Mouse (Mus musculus): ENCODE measurements around the gene Cdc45. TPM values are rescaled to one million over a fixed set of nuclear protein-coding genes. Genes with fewer than 3 reads are reported as not detected.
A peak's percentile ranks its signal among the peaks of the same experiment; 100 is the strongest.

Cdc45 gene
- polyA plus RNA-seq, 1 experiment from 2014 or later: 33.4 TPM

- H3K4me1 ChIP-seq (ENCODE audit: control insufficient read depth, insufficient read depth, low read length): peaks cover 4% of the 10 kb centered on the region; the same call in 1 of the 2 replicates
- no peak overlapping the region for H3K4me2 ChIP-seq (ENCODE audit: low read depth, low read length)
- H3K4me3 ChIP-seq (ENCODE audit: low read length): no peak overlapping the region
- no peaks in the 10 kb centered on the region for H3K9me3 ChIP-seq (ENCODE audit: control insufficient read depth, low read length)
- peaks cover 9% of the 10 kb centered on the region for H3K36me3 ChIP-seq (ENCODE audit: control insufficient read depth, insufficient read depth, low read length)
- no peak for ATAC-seq
- H3K27ac ChIP-seq (ENCODE audit: low read length): no peak overlapping the region
- WGBS: 74% methylated on average over 2 of the region's 2 CpGs
- H3K27me3 ChIP-seq (replicated peaks; ENCODE audit: control insufficient read depth, insufficient read depth, low read length): no peaks in the 10 kb centered on the region
- H3K9ac ChIP-seq (ENCODE audit: low read depth, low read length): no peak overlapping the region
Observed at GRCm38 (mm10) chr16:18833486-18833885, 21.7 kb upstream of the Cdc45 start.

- Histone ChIP-seq H3K9me3 (ENCODE audit: control insufficient read depth, low read length) (no peaks in the 10 kb centered on the region), H3K4me1 (ENCODE audit: control insufficient read depth, insufficient read depth, low read length) (no peaks in the 10 kb centered on the region), H3K4me3 (ENCODE audit: low read length) (no peak overlapping the region), H3K27ac (ENCODE audit: low read length) (no peak overlapping the region), H3K27me3 (replicated peaks; ENCODE audit: control insufficient read depth, insufficient read depth, low read length) (no peaks in the 10 kb centered on the region), H3K9ac (ENCODE audit: low read depth, low read length) (no peak overlapping the region), H3K4me2 (ENCODE audit: low read depth, low read length) (no peak overlapping the region), H3K36me3 (ENCODE audit: control insufficient read depth, insufficient read depth, low read length) (peaks cover 20% of the 10 kb centered on the region)
- ATAC-seq: no peak
- WGBS: 85% methylated on average over 6 of the region's 6 CpGs
Observed at GRCm38 (mm10) chr16:18829102-18829501, 17.3 kb upstream of the Cdc45 start.

- Histone ChIP-seq H3K9ac (ENCODE audit: low read depth, low read length) (no peak overlapping the region), H3K9me3 (ENCODE audit: control insufficient read depth, low read length) (no peaks in the 10 kb centered on the region), H3K4me3 (ENCODE audit: low read length) (no peak overlapping the region), H3K4me1 (ENCODE audit: control insufficient read depth, insufficient read depth, low read length) (no peaks in the 10 kb centered on the region), H3K36me3 (ENCODE audit: control insufficient read depth, insufficient read depth, low read length) (peaks cover 16% of the 10 kb centered on the region), H3K4me2 (ENCODE audit: low read depth, low read length) (no peak overlapping the region), H3K27ac (ENCODE audit: low read length) (no peak overlapping the region), H3K27me3 (replicated peaks; ENCODE audit: control insufficient read depth, insufficient read depth, low read length) (no peaks in the 10 kb centered on the region)
- 90% methylated on average over 3 of the region's 3 CpGs for WGBS
- ATAC-seq: no peak
Observed at GRCm38 (mm10) chr16:18828630-18829029, 16.8 kb upstream of the Cdc45 start.

- peaks cover 44% of the 10 kb centered on the region for H3K36me3 ChIP-seq (ENCODE audit: control insufficient read depth, insufficient read depth, low read length)
- H3K4me1 ChIP-seq (ENCODE audit: control insufficient read depth, insufficient read depth, low read length): no peaks in the 10 kb centered on the region
- no peaks in the 10 kb centered on the region for H3K27me3 ChIP-seq (replicated peaks; ENCODE audit: control insufficient read depth, insufficient read depth, low read length)
- no peak for ATAC-seq
- H3K9me3 ChIP-seq (ENCODE audit: control insufficient read depth, low read length): no peaks in the 10 kb centered on the region
- no peak overlapping the region for H3K27ac ChIP-seq (ENCODE audit: low read length)
- WGBS: 80% methylated on average over 4 of the region's 4 CpGs
- no peak overlapping the region for H3K4me2 ChIP-seq (ENCODE audit: low read depth, low read length)
- H3K4me3 ChIP-seq (ENCODE audit: low read length): no peak overlapping the region
- no peak overlapping the region for H3K9ac ChIP-seq (ENCODE audit: low read depth, low read length)
Observed at GRCm38 (mm10) chr16:18822925-18823324, 11.1 kb upstream of the Cdc45 start.

GRCm38 (mm10) chr16:18822356-18822755 is 10.6 kb upstream of the Cdc45 start:
- no peak overlapping the region for H3K27ac ChIP-seq (ENCODE audit: low read length)
- no peak overlapping the region for H3K4me3 ChIP-seq (ENCODE audit: low read length)
- no peaks in the 10 kb centered on the region for H3K27me3 ChIP-seq (replicated peaks; ENCODE audit: control insufficient read depth, insufficient read depth, low read length)
- H3K9me3 ChIP-seq (ENCODE audit: control insufficient read depth, low read length): no peaks in the 10 kb centered on the region
- ATAC-seq: no peak
- WGBS: 77% methylated on average over 1 of the region's 1 CpGs
- peaks cover 45% of the 10 kb centered on the region for H3K36me3 ChIP-seq (ENCODE audit: control insufficient read depth, insufficient read depth, low read length)
- H3K4me1 ChIP-seq (ENCODE audit: control insufficient read depth, insufficient read depth, low read length): no peaks in the 10 kb centered on the region
- H3K4me2 ChIP-seq (ENCODE audit: low read depth, low read length): no peak overlapping the region
- no peak overlapping the region for H3K9ac ChIP-seq (ENCODE audit: low read depth, low read length)

DNA sequence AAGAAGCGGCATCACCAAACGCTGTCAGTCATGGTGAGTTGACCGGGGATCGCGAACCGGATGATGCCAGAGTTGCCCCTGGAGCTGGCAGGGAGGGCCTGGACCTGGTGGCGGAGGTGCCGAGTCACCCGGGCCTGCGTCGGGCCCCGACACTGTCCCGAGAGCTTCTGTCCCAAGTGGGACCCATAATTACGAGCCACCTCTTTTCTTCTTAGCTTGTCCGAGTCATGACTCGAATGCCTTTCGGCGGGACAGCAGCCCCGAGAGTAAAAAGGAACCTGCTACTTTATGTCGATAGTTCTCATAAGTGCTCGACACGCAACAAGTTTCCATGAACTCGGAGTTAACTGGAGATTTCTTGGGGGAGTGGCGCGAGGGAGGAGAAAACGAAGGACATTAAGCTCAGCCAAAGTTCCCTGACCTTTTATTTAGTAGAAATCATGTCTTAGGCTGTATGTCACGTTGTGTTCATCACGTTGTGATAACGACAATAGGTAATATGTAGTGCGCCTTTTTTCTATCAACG is 661 bp upstream of the Cdc45 start:
- H3K27ac ChIP-seq (ENCODE audit: low read length): peak overlapping the region; percentile 73; the same call in 1 of the 2 replicates
- H3K4me1 ChIP-seq (ENCODE audit: control insufficient read depth, insufficient read depth, low read length): peaks cover 11% of the 10 kb centered on the region
- peak; percentile 45 for ATAC-seq
- no peaks in the 10 kb centered on the region for H3K9me3 ChIP-seq (ENCODE audit: control insufficient read depth, low read length)
- WGBS: 1% methylated on average over 31 of the region's 31 CpGs
- peak overlapping the region; percentile 70 for H3K4me3 ChIP-seq (ENCODE audit: low read length)
- H3K27me3 ChIP-seq (replicated peaks; ENCODE audit: control insufficient read depth, insufficient read depth, low read length): no peaks in the 10 kb centered on the region
- H3K9ac ChIP-seq (ENCODE audit: low read depth, low read length): peak overlapping the region; percentile 79
- H3K36me3 ChIP-seq (ENCODE audit: control insufficient read depth, insufficient read depth, low read length): peaks cover 4% of the 10 kb centered on the region; the same call in 1 of the 2 replicates
- H3K4me2 ChIP-seq (ENCODE audit: low read depth, low read length): peak overlapping the region; percentile 70

- Histone ChIP-seq H3K9me3 (ENCODE audit: control insufficient read depth, low read length) (no peaks in the 10 kb centered on the region), H3K27ac (ENCODE audit: low read length) (peak overlapping the region; percentile 45), H3K9ac (ENCODE audit: low read depth, low read length) (peak overlapping the region; percentile 70), H3K4me3 (ENCODE audit: low read length) (peak overlapping the region; percentile 70), H3K4me2 (ENCODE audit: low read depth, low read length) (peak overlapping the region; percentile 93), H3K36me3 (ENCODE audit: control insufficient read depth, insufficient read depth, low read length) (peaks cover 4% of the 10 kb centered on the region; the same call in 1 of the 2 replicates), H3K27me3 (replicated peaks; ENCODE audit: control insufficient read depth, insufficient read depth, low read length) (no peaks in the 10 kb centered on the region), H3K4me1 (ENCODE audit: control insufficient read depth, insufficient read depth, low read length) (peaks cover 11% of the 10 kb centered on the region)
- WGBS: 6% methylated on average over 5 of the region's 5 CpGs
- peak; percentile 31 for ATAC-seq
Observed at GRCm38 (mm10) chr16:18811032-18811431, 755 bp downstream of the Cdc45 start.

GRCm38 (mm10) chr16:18809001-18809400 is 2.8 kb downstream of the Cdc45 start:
- H3K27ac ChIP-seq (ENCODE audit: low read length): no peak overlapping the region
- no peaks in the 10 kb centered on the region for H3K27me3 ChIP-seq (replicated peaks; ENCODE audit: control insufficient read depth, insufficient read depth, low read length)
- peaks cover 11% of the 10 kb centered on the region for H3K4me1 ChIP-seq (ENCODE audit: control insufficient read depth, insufficient read depth, low read length)
- H3K9ac ChIP-seq (ENCODE audit: low read depth, low read length): no peak overlapping the region
- ATAC-seq: no peak
- no peaks in the 10 kb centered on the region for H3K9me3 ChIP-seq (ENCODE audit: control insufficient read depth, low read length)
- no peak overlapping the region for H3K4me3 ChIP-seq (ENCODE audit: low read length)
- H3K4me2 ChIP-seq (ENCODE audit: low read depth, low read length): no peak overlapping the region
- WGBS: 96% methylated on average over 5 of the region's 5 CpGs
- peaks cover 10% of the 10 kb centered on the region for H3K36me3 ChIP-seq (ENCODE audit: control insufficient read depth, insufficient read depth, low read length)

- peaks cover 10% of the 10 kb centered on the region for H3K36me3 ChIP-seq (ENCODE audit: control insufficient read depth, insufficient read depth, low read length)
- no peak overlapping the region for H3K4me3 ChIP-seq (ENCODE audit: low read length)
- H3K9me3 ChIP-seq (ENCODE audit: control insufficient read depth, low read length): no peaks in the 10 kb centered on the region
- ATAC-seq: no peak
- peaks cover 5% of the 10 kb centered on the region; the same call in 1 of the 2 replicates for H3K4me1 ChIP-seq (ENCODE audit: control insufficient read depth, insufficient read depth, low read length)
- WGBS: 98% methylated on average over 2 of the region's 2 CpGs
- no peaks in the 10 kb centered on the region for H3K27me3 ChIP-seq (replicated peaks; ENCODE audit: control insufficient read depth, insufficient read depth, low read length)
- H3K4me2 ChIP-seq (ENCODE audit: low read depth, low read length): no peak overlapping the region
- no peak overlapping the region for H3K27ac ChIP-seq (ENCODE audit: low read length)
- H3K9ac ChIP-seq (ENCODE audit: low read depth, low read length): no peak overlapping the region
Observed at GRCm38 (mm10) chr16:18805746-18806145, 6.0 kb downstream of the Cdc45 start.

DNA sequence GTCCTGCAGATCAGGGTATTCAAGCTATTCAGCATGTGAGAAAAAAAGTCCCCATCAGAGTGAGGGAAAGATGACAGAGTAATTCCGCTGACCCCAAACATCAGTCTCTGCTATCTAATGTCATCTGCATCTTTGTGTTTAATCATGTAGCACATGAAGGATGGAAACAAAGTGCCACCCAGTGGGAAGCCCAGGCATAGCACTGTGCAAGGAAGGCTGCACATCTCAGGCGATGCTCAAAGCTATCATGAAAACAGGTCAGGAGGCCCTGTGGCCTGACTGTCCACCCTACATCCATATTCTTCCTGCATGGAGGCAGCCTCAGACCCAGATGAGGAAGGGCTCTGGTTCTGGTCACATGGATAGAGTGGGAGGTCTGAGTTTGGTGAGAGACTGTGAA is 12.9 kb downstream of the Cdc45 start:
- Histone ChIP-seq H3K9me3 (ENCODE audit: control insufficient read depth, low read length) (no peaks in the 10 kb centered on the region), H3K9ac (ENCODE audit: low read depth, low read length) (no peak overlapping the region), H3K36me3 (ENCODE audit: control insufficient read depth, insufficient read depth, low read length) (peaks cover 8% of the 10 kb centered on the region), H3K27me3 (replicated peaks; ENCODE audit: control insufficient read depth, insufficient read depth, low read length) (no peaks in the 10 kb centered on the region), H3K4me3 (ENCODE audit: low read length) (no peak overlapping the region), H3K27ac (ENCODE audit: low read length) (no peak overlapping the region), H3K4me1 (ENCODE audit: control insufficient read depth, insufficient read depth, low read length) (no peaks in the 10 kb centered on the region), H3K4me2 (ENCODE audit: low read depth, low read length) (no peak overlapping the region)
- WGBS: 66% methylated on average over 2 of the region's 2 CpGs
- no peak for ATAC-seq

Measured in intestine, embryonic 16.5 days (tissue).